Mouse (Mus musculus) brain, embryonic 14.5 days (tissue): ENCODE measurements around the gene Sgsm1.

Source experiments
- CTCF ChIP-seq: fragments of 200-500 bp; IDR thresholded peaks from 2 replicates; pipeline ENCODE4 v1.5.1; 2012; ENCODE audit warnings: inconsistent platforms, mild to moderate bottlenecking, moderate library complexity, borderline replicate concordance; ENCODE audit not compliant: insufficient read depth, insufficient read length; ENCODE audit errors: extremely low read depth
- POLR2A ChIP-seq: fragments of 200-500 bp; IDR thresholded peaks from 2 replicates; pipeline ENCODE4 v1.6.1; 2012; ENCODE audit warnings: mild to moderate bottlenecking, inconsistent platforms, borderline replicate concordance; ENCODE audit not compliant: poor library complexity, insufficient read depth, insufficient read length, severe bottlenecking; ENCODE audit errors: extremely low read depth

GRCm38 (mm10) chr5:113358833-113359232 lies 48.2 kb upstream of the Sgsm1 start:
- TF ChIP-seq POLR2A (no peak), CTCF (no peak)
